Mouse (Mus musculus): ENCODE results near the gene Olfr1497.

DNA sequence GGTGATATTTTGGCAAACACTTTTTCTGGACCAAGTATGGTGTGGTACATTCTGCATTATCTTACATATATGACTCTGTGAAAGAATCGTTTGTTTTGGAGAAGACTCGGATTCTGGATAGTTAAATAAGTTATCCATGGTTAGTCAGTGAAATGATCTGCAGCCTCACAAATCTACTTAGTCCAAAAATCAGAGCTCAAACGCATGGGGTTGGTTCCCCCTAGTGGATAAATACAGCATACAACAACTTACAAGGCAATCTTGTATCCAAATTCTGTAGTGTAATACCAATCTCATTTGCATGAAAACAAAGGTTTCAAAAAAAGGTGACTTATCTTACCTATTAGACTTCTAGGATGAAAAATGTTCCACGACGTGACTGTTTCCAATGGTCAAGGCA, 20.8 kb upstream of the Olfr1497 start:
- TF ChIP-seq POLR2A (IDR thresholded peaks at IDR 0.05; ENCODE audit: borderline replicate concordance, control insufficient read depth, low read depth, low read length): no peak
- no peak for TF ChIP-seq CTCF (IDR thresholded peaks at IDR 0.05; ENCODE audit: control insufficient read depth, insufficient read depth, low read length)
